Mouse (Mus musculus) thymus, postnatal 25 days (tissue): Measurements from ENCODE around the gene Rcan2.

Experiments used
- DNase-seq: peaks from one replicate; pipeline ENCODE4 v3.0.0; 2022

Rcan2 gene

GRCm38 (mm10) chr17:43827261-43827660 is 26.1 kb downstream of the Rcan2 start:
- no peak for DNase-seq

- DNase-seq: no peak
Observed at GRCm38 (mm10) chr17:43832401-43833124, 31.4 kb downstream of the Rcan2 start.

- no peak for DNase-seq
Observed at GRCm38 (mm10) chr17:43840208-43840607, 39.1 kb downstream of the Rcan2 start.

GRCm38 (mm10) chr17:43846714-43847113 is 45.6 kb downstream of the Rcan2 start:
- DNase-seq: no peak

GRCm38 (mm10) chr17:43848903-43849302 is 47.8 kb downstream of the Rcan2 start:
- DNase-seq: no peak

- no peak for DNase-seq
Observed at GRCm38 (mm10) chr17:43855132-43855531, 54.0 kb downstream of the Rcan2 start.

GRCm38 (mm10) chr17:43856081-43856480 is 54.9 kb downstream of the Rcan2 start:
- DNase-seq: no peak

GRCm38 (mm10) chr17:43868808-43869207 is 67.7 kb downstream of the Rcan2 start:
- DNase-seq: no peak

GRCm38 (mm10) chr17:43869677-43870076 is 68.5 kb downstream of the Rcan2 start:
- peak; percentile 52 for DNase-seq

GRCm38 (mm10) chr17:43874417-43874816 is 73.3 kb downstream of the Rcan2 start:
- no peak for DNase-seq

- no peak for DNase-seq
Observed at GRCm38 (mm10) chr17:43877425-43877824, 76.3 kb downstream of the Rcan2 start.

GRCm38 (mm10) chr17:43883016-43883415 is 81.9 kb downstream of the Rcan2 start:
- no peak for DNase-seq

GRCm38 (mm10) chr17:43886262-43886661 is 85.1 kb downstream of the Rcan2 start:
- DNase-seq: no peak

GRCm38 (mm10) chr17:43887931-43888330 is 86.8 kb downstream of the Rcan2 start:
- no peak for DNase-seq

- no peak for DNase-seq
Observed at GRCm38 (mm10) chr17:43897346-43897745, 96.2 kb downstream of the Rcan2 start.

- no peak for DNase-seq
Observed at GRCm38 (mm10) chr17:43899405-43900092, 98.4 kb downstream of the Rcan2 start.

GRCm38 (mm10) chr17:43900133-43900532 is 99.0 kb downstream of the Rcan2 start:
- no peak for DNase-seq

- no peak for DNase-seq
Observed at GRCm38 (mm10) chr17:43901474-43901873, 100.3 kb downstream of the Rcan2 start.

GRCm38 (mm10) chr17:43903807-43904771 is 102.9 kb downstream of the Rcan2 start:
- DNase-seq: no peak

GRCm38 (mm10) chr17:43904896-43905295 is 103.7 kb downstream of the Rcan2 start:
- DNase-seq: no peak

- DNase-seq: no peak
Observed at GRCm38 (mm10) chr17:43906728-43907127, 105.6 kb downstream of the Rcan2 start.

- DNase-seq: no peak
Observed at GRCm38 (mm10) chr17:43916128-43916527, 115.0 kb downstream of the Rcan2 start.

- DNase-seq: no peak
Observed at GRCm38 (mm10) chr17:43917143-43917542, 116.0 kb downstream of the Rcan2 start.
